Mouse (Mus musculus) G1E (cell line): ENCODE measurements around the gene Spata48.

ENCODE experiments used
- CTCF ChIP-seq: IDR thresholded peaks from 2 replicates; pipeline ENCODE4 v1.5.1; 2012; ENCODE audit warnings: low read depth, low read length, inconsistent platforms, mixed read lengths
- GATA1 ChIP-seq: IDR thresholded peaks from 2 replicates; pipeline ENCODE4 v1.6.1; 2012; ENCODE audit warnings: borderline replicate concordance, low read length, inconsistent platforms, mixed read lengths
- GATA2 ChIP-seq: IDR thresholded peaks from 2 replicates; pipeline ENCODE4 v1.6.1; 2012; ENCODE audit warnings: low read depth, low read length, inconsistent platforms, borderline replicate concordance
- POLR2AphosphoS5 ChIP-seq: IDR thresholded peaks from 2 replicates; pipeline ENCODE4 v1.6.1; 2012; ENCODE audit warnings: low read depth, low read length, inconsistent platforms; ENCODE audit not compliant: insufficient replicate concordance

GRCm38 (mm10) chr11:11509413-11509812 lies 47.5 kb downstream of the Spata48 start:
- TF ChIP-seq CTCF, result no peak
- no peak for TF ChIP-seq GATA1
- no peak for TF ChIP-seq POLR2AphosphoS5
- no peak for TF ChIP-seq GATA2
